Mouse (Mus musculus): ENCODE measurements at regions not wholly inside any gene's neighbourhood (a gene's known extent, or its start where the extent isn't known, plus 50 kb on each side); places are given as distances from the start of the nearest gene placed in this dataset.
A peak's percentile ranks its signal among the peaks of the same experiment; 100 is the strongest.

- H3K4me3 ChIP-seq (replicated peaks; ENCODE audit: low read depth, low read length) = no peak overlapping the region
- no peak for TF ChIP-seq CTCF (IDR thresholded peaks at IDR 0.05; ENCODE audit: low read depth)
- ATAC-seq (replicated peaks; ENCODE audit: low FRiP score, low read depth) (no peak), DNase-seq (ENCODE audit: low spot score) (no peak)
- H3K36me3 ChIP-seq (ENCODE audit: insufficient read depth, low read length) = no peaks in the 10 kb centered on the region
- H3K9ac ChIP-seq (ENCODE audit: low read depth, low read length) = no peak overlapping the region
- no peak overlapping the region for H3K27ac ChIP-seq
- no peak overlapping the region for H3K4me2 ChIP-seq (ENCODE audit: low read length)
- no peaks in the 10 kb centered on the region for H3K9me3 ChIP-seq (replicated peaks; ENCODE audit: low read length)
- H3K4me1 ChIP-seq (replicated peaks; ENCODE audit: insufficient read depth, low read length) = no peaks in the 10 kb centered on the region
- no peaks in the 10 kb centered on the region for H3K27me3 ChIP-seq (ENCODE audit: insufficient read depth, low read length)
Measured at GRCm38 (mm10) chr4:39815620-39816019, 327.3 kb upstream of the Aco1 start.

- Histone ChIP-seq H3K9ac (ENCODE audit: low read depth, low read length) (no peak overlapping the region), H3K4me1 (replicated peaks; ENCODE audit: insufficient read depth, low read length) (no peaks in the 10 kb centered on the region), H3K27me3 (ENCODE audit: insufficient read depth, low read length) (no peaks in the 10 kb centered on the region), H3K4me2 (ENCODE audit: low read length) (no peak overlapping the region), H3K36me3 (ENCODE audit: insufficient read depth, low read length) (no peaks in the 10 kb centered on the region), H3K9me3 (replicated peaks; ENCODE audit: low read length) (no peaks in the 10 kb centered on the region), H3K27ac (no peak overlapping the region), H3K4me3 (replicated peaks; ENCODE audit: low read depth, low read length) (no peak overlapping the region)
- 86% methylated on average over 4 of the region's 4 CpGs for WGBS
- DNase-seq (ENCODE audit: low spot score) = no peak
- no peak for TF ChIP-seq CTCF (IDR thresholded peaks at IDR 0.05; ENCODE audit: low read depth)
- no peak for ATAC-seq (replicated peaks; ENCODE audit: low FRiP score, low read depth)
Measured at GRCm38 (mm10) chr4:39817675-39818074, 325.2 kb upstream of the Aco1 start.

GRCm38 (mm10) chr4:39833634-39834033, 309.2 kb upstream of the Aco1 start:
- no peak for ATAC-seq (replicated peaks; ENCODE audit: low FRiP score, low read depth)
- H3K9ac ChIP-seq (ENCODE audit: low read depth, low read length) = no peak overlapping the region

More at GRCm38 (mm10) chr4:39833634-39834033, 309.2 kb upstream of the Aco1 start:
- Histone ChIP-seq H3K27ac (no peak overlapping the region), H3K9me3 (replicated peaks; ENCODE audit: low read length) (no peaks in the 10 kb centered on the region), H3K36me3 (ENCODE audit: insufficient read depth, low read length) (no peaks in the 10 kb centered on the region), H3K4me2 (ENCODE audit: low read length) (no peak overlapping the region), H3K27me3 (ENCODE audit: insufficient read depth, low read length) (no peaks in the 10 kb centered on the region), H3K4me1 (replicated peaks; ENCODE audit: insufficient read depth, low read length) (no peaks in the 10 kb centered on the region), H3K4me3 (replicated peaks; ENCODE audit: low read depth, low read length) (no peak overlapping the region)
- DNase-seq (ENCODE audit: low spot score) = peak; percentile 11
- WGBS = 81% methylated on average over 1 of the region's 1 CpGs
- TF ChIP-seq CTCF (IDR thresholded peaks at IDR 0.05; ENCODE audit: low read depth) = no peak

Measured in kidney, postnatal 0 days (tissue).